Mouse (Mus musculus) MEL (cell line): ENCODE data around the gene Krt86. TPM values are rescaled to one million over a fixed set of nuclear protein-coding genes. Genes with fewer than 3 reads are reported as not detected.

Source experiments
- DNase-seq: peaks from one replicate; pipeline ENCODE4 v3.0.0; 2011; ENCODE audit warnings: low read depth, low spot score
- H3K27ac ChIP-seq: 2 replicates; pipeline ENCODE4 v1.5.1; 2012; ENCODE audit warnings: low read depth, mild to moderate bottlenecking, control low read depth, low read length, moderate library complexity; ENCODE audit not compliant: control insufficient read depth
- H3K27me3 ChIP-seq, 2 experiments: fragments of 150-350 bp in 1 of 2; sonication (generic) in 1 of 2; 2 replicates each; pipeline ENCODE4 v1.6.1; 2012; ENCODE audit warnings: low read length in 2 of 2, mild to moderate bottlenecking in 2 of 2, improper control_type of control experiment in 1 of 2, moderate library complexity in 1 of 2; ENCODE audit not compliant: insufficient read depth in 2 of 2, control insufficient read depth in 1 of 2
- H3K36me3 ChIP-seq, 2 experiments: 2 replicates each; pipeline ENCODE4 v1.6.1; 2012 to 2014; ENCODE audit warnings: low read length in 2 of 2, improper control_type of control experiment in 1 of 2, inconsistent platforms in 1 of 2, mild to moderate bottlenecking in 1 of 2; ENCODE audit not compliant: insufficient read depth in 2 of 2, control insufficient read depth in 1 of 2
- H3K4me1 ChIP-seq, 2 experiments: fragments of 150-350 bp in 1 of 2; sonication (generic) in 1 of 2; 2 replicates each; pipeline ENCODE4 v1.6.1; 2012; ENCODE audit warnings: low read length in 2 of 2, improper control_type of control experiment in 1 of 2, mild to moderate bottlenecking in 1 of 2; ENCODE audit not compliant: insufficient read depth in 2 of 2, control insufficient read depth in 1 of 2
- H3K4me3 ChIP-seq, 2 experiments: fragments of 150-350 bp in 1 of 2; sonication (generic) in 1 of 2; 2 replicates each; pipeline ENCODE4 v1.5.1; 2012; ENCODE audit warnings: low read depth in 2 of 2, low read length in 2 of 2, mild to moderate bottlenecking in 2 of 2, moderate library complexity in 2 of 2, control low read depth in 1 of 2, improper control_type of control experiment in 1 of 2; ENCODE audit not compliant: control insufficient read depth in 1 of 2, insufficient read depth in 1 of 2
- H3K79me2 ChIP-seq: 2 replicates; pipeline ENCODE4 v1.6.1; 2012; ENCODE audit warnings: mild to moderate bottlenecking, low read length, moderate library complexity; ENCODE audit not compliant: control insufficient read depth, poor library complexity, insufficient read depth
- H3K9ac ChIP-seq: 2 replicates; pipeline ENCODE4 v1.6.1; 2012; ENCODE audit warnings: low read depth, mild to moderate bottlenecking, control low read depth, low read length, moderate library complexity; ENCODE audit not compliant: control insufficient read depth, poor library complexity, severe bottlenecking
- H3K9me3 ChIP-seq: fragments of 150-350 bp; sonication (generic); replicated peaks from 2 replicates; pipeline ENCODE4 v1.6.1; 2012; ENCODE audit warnings: mild to moderate bottlenecking, low read length, improper control_type of control experiment, moderate library complexity; ENCODE audit not compliant: insufficient read depth
- BHLHE40 ChIP-seq: IDR thresholded peaks from 2 replicates; pipeline ENCODE4 v1.6.1; 2012; ENCODE audit warnings: low read depth, mild to moderate bottlenecking, inconsistent platforms, low read length, improper control_type of control experiment, borderline replicate concordance
- ELF1 ChIP-seq: IDR thresholded peaks from 2 replicates; pipeline ENCODE4 v1.6.1; 2014; ENCODE audit warnings: low read depth, mild to moderate bottlenecking, inconsistent platforms, low read length, improper control_type of control experiment, moderate library complexity
- GATA1 ChIP-seq: IDR thresholded peaks from 2 replicates; pipeline ENCODE4 v1.6.1; 2011; ENCODE audit warnings: low read depth, low read length, improper control_type of control experiment
- JUND ChIP-seq: IDR thresholded peaks from 2 replicates; pipeline ENCODE4 v1.6.1; 2011; ENCODE audit warnings: low read depth, mild to moderate bottlenecking, improper control_type of control experiment, low read length
- MAX ChIP-seq: IDR thresholded peaks from 2 replicates; pipeline ENCODE4 v1.6.1; 2011; ENCODE audit warnings: low read length, improper control_type of control experiment
- MEF2A ChIP-seq: IDR thresholded peaks from 2 replicates; pipeline ENCODE4 v1.6.1; 2014; ENCODE audit warnings: low read depth, mild to moderate bottlenecking, inconsistent platforms, low read length, improper control_type of control experiment; ENCODE audit not compliant: poor library complexity, insufficient replicate concordance, severe bottlenecking; ENCODE audit errors: extremely low read depth
- MXI1 ChIP-seq: IDR thresholded peaks from 2 replicates; pipeline ENCODE4 v1.6.1; 2011; ENCODE audit warnings: mild to moderate bottlenecking, low read depth, low read length, improper control_type of control experiment
- MYC ChIP-seq: IDR thresholded peaks from 2 replicates; pipeline ENCODE4 v1.6.1; 2011; ENCODE audit warnings: low read depth, mild to moderate bottlenecking, low read length, improper control_type of control experiment, moderate library complexity
- NELFE ChIP-seq: IDR thresholded peaks from 2 replicates; pipeline ENCODE4 v1.6.1; 2011; ENCODE audit warnings: low read depth, low read length, improper control_type of control experiment
- NRF1 ChIP-seq: IDR thresholded peaks from 2 replicates; pipeline ENCODE4 v1.6.1; 2014; ENCODE audit warnings: low read depth, mild to moderate bottlenecking, inconsistent platforms, low read length, improper control_type of control experiment, moderate library complexity; ENCODE audit not compliant: poor library complexity, insufficient read depth, severe bottlenecking
- RAD21 ChIP-seq: IDR thresholded peaks from 2 replicates; pipeline ENCODE4 v1.6.1; 2011; ENCODE audit warnings: mild to moderate bottlenecking, low read depth, low read length, improper control_type of control experiment
- SIN3A ChIP-seq: IDR thresholded peaks from 2 replicates; pipeline ENCODE4 v1.6.1; 2012; ENCODE audit warnings: low read length, improper control_type of control experiment, inconsistent platforms
- SMC3 ChIP-seq: IDR thresholded peaks from 2 replicates; pipeline ENCODE4 v1.6.1; 2011; ENCODE audit warnings: low read depth, low read length, improper control_type of control experiment
- TAL1 ChIP-seq: IDR thresholded peaks from 2 replicates; pipeline ENCODE4 v1.6.1; 2012; ENCODE audit warnings: mild to moderate bottlenecking, inconsistent platforms, low read length, moderate library complexity, mixed read lengths
- ZC3H11A ChIP-seq: IDR thresholded peaks from 2 replicates; pipeline ENCODE4 v1.6.1; 2012; ENCODE audit warnings: low read depth, mild to moderate bottlenecking, inconsistent platforms, low read length, improper control_type of control experiment
- polyA plus RNA-seq, 2 experiments: library from polyadenylated mRNA; stranded (reverse) in 1 of 2; unstranded in 1 of 2; fragments of >175 nt in 1 of 2; fragments of >200 nt in 1 of 2; gene quantifications; 2 replicates each; pipeline versions ENCODE4 v1.2.1 to v1.2.4; 2012; ENCODE audit warnings: low replicate concordance in 2 of 2, low read depth in 1 of 2; ENCODE audit not compliant: insufficient read length in 2 of 2, insufficient read depth in 1 of 2, missing spikeins in 1 of 2
- total RNA-seq: library from RNA; depleted of rRNA; stranded (reverse); fragments of 300-350 nt; gene quantifications from 2 replicates; pipeline ENCODE4 v1.2.3, GENCODE M21; 2012; rRNA removed

Gene Krt86
- total and polyA plus RNA-seq, 3 experiments, result not detected

GRCm38 (mm10) chr15:101522556-101523232 is 49.4 kb downstream of the Krt86 start:
- no peaks in the 10 kb centered on the region for H3K79me2 ChIP-seq
- no peak for DNase-seq
- no peak for TF ChIP-seq MEF2A
- TF ChIP-seq SMC3, result no peak
- TF ChIP-seq RAD21, result no peak
- TF ChIP-seq MYC, result no peak
- TF ChIP-seq JUND, result no peak
- no peak for TF ChIP-seq NELFE
- no peak for TF ChIP-seq BHLHE40
- TF ChIP-seq MAX, result no peak
- TF ChIP-seq SIN3A, result no peak
- TF ChIP-seq MXI1, result no peak
- TF ChIP-seq TAL1, result no peak
- no peak for TF ChIP-seq ZC3H11A
- no peak for TF ChIP-seq GATA1
- TF ChIP-seq NRF1, result no peak
- no peak for TF ChIP-seq ELF1
- no peak overlapping the region for H3K27ac ChIP-seq
- H3K27me3 ChIP-seq, result no peaks in the 10 kb centered on the region
- H3K4me3 ChIP-seq, result no peak overlapping the region
- H3K4me1 ChIP-seq, result no peaks in the 10 kb centered on the region
- H3K9ac ChIP-seq, result no peak overlapping the region
- H3K9me3 ChIP-seq, result no peaks in the 10 kb centered on the region
- no peaks in the 10 kb centered on the region for H3K36me3 ChIP-seq

Other genes with a start within 250 kb of the Krt86 start
- 3.7 and 4.1 TPM in 2 replicates for gene Grasp, start 249.3 kb upstream of the Krt86 start, total RNA-seq
- gene Grasp, start 249.3 kb upstream of the Krt86 start, polyA plus RNA-seq, result 1 to 10 TPM in 1 of 2 experiments, not detected in 1; 6.3 TPM
- gene Nr4a1, start 219.2 kb upstream of the Krt86 start, total RNA-seq, result 1.7 and 2.0 TPM in 2 replicates
- gene Nr4a1, start 219.2 kb upstream of the Krt86 start, polyA plus RNA-seq, result 10 to 100 TPM in 1 of 2 experiments, not detected in 1; 12.8 TPM
- gene Atg101, start 189.2 kb upstream of the Krt86 start, total RNA-seq, result 75.5 and 90.3 TPM in 2 replicates
- 10 to 100 TPM in 1 of 2 experiments, not detected in 1; 75.2 TPM for gene Atg101, start 189.2 kb upstream of the Krt86 start, polyA plus RNA-seq
- 0.07 and 0.12 TPM in 2 replicates for gene 6030408B16Rik, start 180.3 kb upstream of the Krt86 start, total RNA-seq
- under 1 TPM in 1 of 2 experiments, not detected in 1; 0.18 TPM for gene 6030408B16Rik, start 180.3 kb upstream of the Krt86 start, polyA plus RNA-seq
- not detected in 2 replicates for gene Krt80, start 103.3 kb upstream of the Krt86 start, total RNA-seq
- gene Krt80, start 103.3 kb upstream of the Krt86 start, polyA plus RNA-seq, result not detected
- gene Krt7, start 62.4 kb upstream of the Krt86 start, total RNA-seq, result 0.04 TPM in 1 of 2 replicates, not detected in the other
- under 1 TPM in 1 of 2 experiments, not detected in 1; 0.03 TPM for gene Krt7, start 62.4 kb upstream of the Krt86 start, polyA plus RNA-seq
- not detected in 2 replicates for gene Krt87, start 34.7 kb upstream of the Krt86 start, total RNA-seq
- gene Krt87, start 34.7 kb upstream of the Krt86 start, polyA plus RNA-seq, result not detected
- not detected in 2 replicates for gene Krt88, start 25.7 kb upstream of the Krt86 start, total RNA-seq
- gene Krt88, start 25.7 kb upstream of the Krt86 start, polyA plus RNA-seq, result not detected
- not detected in 2 replicates for gene Krt81, start 9.7 kb upstream of the Krt86 start, total RNA-seq
- gene Krt81, start 9.7 kb upstream of the Krt86 start, polyA plus RNA-seq, result not detected
- gene Krt83, start 18.0 kb downstream of the Krt86 start, total RNA-seq, result not detected in 2 replicates
- gene Krt83, start 18.0 kb downstream of the Krt86 start, polyA plus RNA-seq, result not detected
- not detected in 2 replicates for gene Gm49425, start 43.8 kb downstream of the Krt86 start, total RNA-seq
- not detected for gene Gm49425, start 43.8 kb downstream of the Krt86 start, polyA plus RNA-seq
- gene Krt84, start 59.3 kb downstream of the Krt86 start, total RNA-seq, result not detected in 2 replicates
- gene Krt84, start 59.3 kb downstream of the Krt86 start, polyA plus RNA-seq, result not detected
- gene Krt82, start 77.2 kb downstream of the Krt86 start, total RNA-seq, result not detected in 2 replicates
- not detected for gene Krt82, start 77.2 kb downstream of the Krt86 start, polyA plus RNA-seq
- gene Krt90, start 89.5 kb downstream of the Krt86 start, total RNA-seq, result not detected in 2 replicates
- not detected for gene Krt90, start 89.5 kb downstream of the Krt86 start, polyA plus RNA-seq
- not detected in 2 replicates for gene Krt75, start 100.4 kb downstream of the Krt86 start, total RNA-seq
- not detected for gene Krt75, start 100.4 kb downstream of the Krt86 start, polyA plus RNA-seq
- gene Gm5414, start 154.7 kb downstream of the Krt86 start, total RNA-seq, result not detected in 2 replicates
- gene Gm5414, start 154.7 kb downstream of the Krt86 start, polyA plus RNA-seq, result not detected
- not detected in 2 replicates for gene Gm5478, start 173.9 kb downstream of the Krt86 start, total RNA-seq
- gene Gm5478, start 173.9 kb downstream of the Krt86 start, polyA plus RNA-seq, result not detected
- not detected in 2 replicates for gene Krt6b, start 206.8 kb downstream of the Krt86 start, total RNA-seq
- gene Krt6b, start 206.8 kb downstream of the Krt86 start, polyA plus RNA-seq, result not detected
- gene Krt6a, start 220.8 kb downstream of the Krt86 start, total RNA-seq, result not detected in 2 replicates
- not detected for gene Krt6a, start 220.8 kb downstream of the Krt86 start, polyA plus RNA-seq
- not detected in 2 replicates for gene Krt5, start 239.4 kb downstream of the Krt86 start, total RNA-seq
- not detected for gene Krt5, start 239.4 kb downstream of the Krt86 start, polyA plus RNA-seq